24 mouse cellular contexts compared by ENCODE assay signal in genomic region chr17:85491491-85491890, GRCm38 (mm10).
A peak's percentile ranks its signal among the peaks of the same experiment; 100 is the strongest.
DNase-seq lines count a peak whose midpoint lies in the region; ATAC-seq and TF ChIP-seq lines count a peak whose summit lies in the region.
"Had no signal": no experiment of that assay in that cellular context is flagged by ENCODE, and none has a peak within 500 bp of the region (broad histone marks: within the 10 kb centered on the region; RNA-seq: fewer than 3 reads in every experiment).

No protein-coding gene starts in this region.

- H3K36me3 ChIP-seq in intestine, embryonic 14.5 days (ENCODE audit: control insufficient read depth, insufficient read depth, low read length), result no peaks in the 10 kb centered on the region
- H3K36me3 ChIP-seq in intestine, postnatal 0 days (ENCODE audit: control insufficient read depth, insufficient read depth), result no peaks in the 10 kb centered on the region
- no peaks in the 10 kb centered on the region for H3K36me3 ChIP-seq in neural tube, embryonic 15.5 days
- H3K36me3 ChIP-seq in limb, embryonic 10.5 days, result no peaks in the 10 kb centered on the region
- H3K36me3 ChIP-seq: embryonic facial prominence, embryonic 13.5 days; embryonic facial prominence, embryonic 15.5 days; forebrain, embryonic 10.5 days; forebrain, embryonic 12.5 days had no signal

- no peak for TF ChIP-seq CTCF in intestine, postnatal 0 days (IDR thresholded peaks at IDR 0.05; ENCODE audit: low read depth)

- no peak overlapping the region for H3K27ac ChIP-seq in intestine, embryonic 14.5 days (ENCODE audit: low read depth)
- H3K27ac ChIP-seq in intestine, postnatal 0 days (ENCODE audit: low read depth, low read length), result no peak overlapping the region
- no peak overlapping the region for H3K27ac ChIP-seq in neural tube, embryonic 15.5 days (replicated peaks)
- H3K27ac ChIP-seq in limb, embryonic 10.5 days, result no peak overlapping the region
- H3K27ac ChIP-seq: embryonic facial prominence, embryonic 13.5 days; embryonic facial prominence, embryonic 15.5 days; forebrain, embryonic 10.5 days; forebrain, embryonic 12.5 days had no signal

- ATAC-seq in intestine, embryonic 14.5 days (replicated peaks; ENCODE audit: low FRiP score, low TSS enrichment, low read depth), result no peak
- no peak for ATAC-seq in intestine, postnatal 0 days
- no peak for ATAC-seq in neural tube, embryonic 15.5 days (ENCODE audit: low FRiP score)
- ATAC-seq: activated CD4-positive, CD25-positive, alpha-beta regulatory T cell, adult 4 months; forebrain, embryonic 14.5 days; forebrain, embryonic 16.5 days; Patski had no signal

- no peaks in the 10 kb centered on the region for H3K4me1 ChIP-seq in intestine, embryonic 14.5 days (replicated peaks; ENCODE audit: control insufficient read depth, insufficient read depth, low read length)
- H3K4me1 ChIP-seq in intestine, postnatal 0 days (replicated peaks; ENCODE audit: control insufficient read depth, insufficient read depth, low read length), result no peaks in the 10 kb centered on the region
- H3K4me1 ChIP-seq in neural tube, embryonic 15.5 days, result no peaks in the 10 kb centered on the region
- H3K4me1 ChIP-seq in limb, embryonic 10.5 days, result peaks cover 5% of the 10 kb centered on the region

- DNase-seq in intestine, embryonic 14.5 days (ENCODE audit: low spot score), result peak; percentile 33
- peak; percentile 12 for DNase-seq in neural tube, embryonic 10.5 days (ENCODE audit: extremely low spot score, low spot score)
- peak; percentile 25 for DNase-seq in limb, embryonic 10.5 days (ENCODE audit: low spot score)
- no peak for DNase-seq in cerebellum, postnatal 4 days (ENCODE audit: low spot score in 2 of 2)
- DNase-seq: adrenal gland, adult 8-10 months; adrenal gland, postnatal 14 days; adrenal gland, postnatal 36 days; cerebellum, adult 11-12 months; cerebellum, adult 2 months; cerebellum, adult 9-10 months; cerebellum, postnatal 10 days; cerebellum, postnatal 25 days; embryo, embryonic 11 days had no signal

- no peaks in the 10 kb centered on the region for H3K9me3 ChIP-seq in intestine, embryonic 14.5 days (ENCODE audit: control insufficient read depth, low read length)
- peaks cover 4% of the 10 kb centered on the region; the same call in 1 of the 2 replicates for H3K9me3 ChIP-seq in intestine, postnatal 0 days (ENCODE audit: control insufficient read depth)
- peaks cover 7% of the 10 kb centered on the region; the same call in 1 of the 2 replicates for H3K9me3 ChIP-seq in neural tube, embryonic 15.5 days (replicated peaks)
- no peaks in the 10 kb centered on the region for H3K9me3 ChIP-seq in limb, embryonic 10.5 days (replicated peaks)
- H3K9me3 ChIP-seq: embryonic facial prominence, embryonic 15.5 days had no signal

- no peak overlapping the region for H3K4me3 ChIP-seq in intestine, embryonic 14.5 days (ENCODE audit: low read depth, low read length)
- no peak overlapping the region for H3K4me3 ChIP-seq in intestine, postnatal 0 days (ENCODE audit: low read depth, low read length)
- no peak overlapping the region for H3K4me3 ChIP-seq in neural tube, embryonic 15.5 days (replicated peaks)
- no peak overlapping the region for H3K4me3 ChIP-seq in limb, embryonic 10.5 days
- H3K4me3 ChIP-seq: embryonic facial prominence, embryonic 13.5 days; embryonic facial prominence, embryonic 15.5 days; erythroblast, embryonic 14.5 days; forebrain, embryonic 10.5 days; forebrain, embryonic 12.5 days had no signal

- no peak overlapping the region for H3K9ac ChIP-seq in intestine, embryonic 14.5 days (ENCODE audit: low read length)
- H3K9ac ChIP-seq in intestine, postnatal 0 days (ENCODE audit: low read depth, low read length), result no peak overlapping the region
- H3K9ac ChIP-seq in neural tube, embryonic 15.5 days (replicated peaks), result no peak overlapping the region
- H3K9ac ChIP-seq: embryonic facial prominence, embryonic 13.5 days; embryonic facial prominence, embryonic 15.5 days; forebrain, embryonic 12.5 days had no signal

- H3K27me3 ChIP-seq in intestine, embryonic 14.5 days (replicated peaks; ENCODE audit: control insufficient read depth, insufficient read depth, low read length), result peaks cover 66% of the 10 kb centered on the region
- H3K27me3 ChIP-seq in intestine, postnatal 0 days (replicated peaks; ENCODE audit: control insufficient read depth, insufficient read depth, low read length), result peaks cover 56% of the 10 kb centered on the region
- H3K27me3 ChIP-seq in neural tube, embryonic 15.5 days (replicated peaks), result peaks cover 78% of the 10 kb centered on the region
- peaks cover 75% of the 10 kb centered on the region for H3K27me3 ChIP-seq in limb, embryonic 10.5 days (ENCODE audit: low read depth, poor library complexity, severe bottlenecking)

- WGBS in intestine, embryonic 14.5 days, result 74% methylated on average over 3 of the region's 3 CpGs
- WGBS in intestine, postnatal 0 days, result 78% methylated on average over 3 of the region's 3 CpGs
- WGBS in neural tube, embryonic 15.5 days, result 46% methylated on average over 3 of the region's 3 CpGs
- WGBS in limb, embryonic 10.5 days, result 75% methylated on average over 3 of the region's 3 CpGs

- no peak overlapping the region for H3K4me2 ChIP-seq in intestine, embryonic 14.5 days (ENCODE audit: low read length)
- H3K4me2 ChIP-seq in intestine, postnatal 0 days (replicated peaks; ENCODE audit: low read depth), result no peak overlapping the region
- no peak overlapping the region for H3K4me2 ChIP-seq in neural tube, embryonic 15.5 days
- H3K4me2 ChIP-seq: embryonic facial prominence, embryonic 13.5 days; embryonic facial prominence, embryonic 15.5 days; forebrain, embryonic 12.5 days had no signal

Comparison
In these comparisons a context has a peak if more than half of its experiments do, and no peak if none do; other contexts are left out.
1. DNase-seq: peak in intestine, embryonic 14.5 days (single experiment), neural tube, embryonic 10.5 days (single experiment) and limb, embryonic 10.5 days (single experiment); none in cerebellum, postnatal 4 days (0 of 2).